Mouse (Mus musculus) heart, adult 18-20 months (tissue): ENCODE results near the gene Cxcl13. TPM values are rescaled to one million over a fixed set of nuclear protein-coding genes. Genes with fewer than 3 reads are reported as not detected.
"Not testable (repeated sequence)": the region's sequence is repeated elsewhere in the genome, so short reads cannot be mapped to it uniquely, and the experiment has no call there.

ENCODE experiments used
- DNase-seq, 2 experiments: peaks; one replicate each; pipeline ENCODE4 v3.0.0; 2021 to 2022; ENCODE audit warnings: mixed read lengths in 1 of 2
- long read RNA-seq, 2 experiments: library from polyadenylated mRNA; stranded (forward); transcript quantifications; one replicate each; pipeline ENCODE4 v2.0.0; 2021
- total RNA-seq, 2 experiments: library from RNA; stranded (reverse); gene quantifications; 2 replicates each; pipeline ENCODE4 v1.2.3; 2021

The Cxcl13 gene
- total RNA-seq: 1 to 10 TPM; 2.3 to 9.9 TPM
- long read RNA-seq, experiment 1, partial matches to known transcripts: 0 of 2 reads
- long read RNA-seq, experiment 1, other reads (novel, unspliced or antisense): 0 of 2 reads
- long read RNA-seq, experiment 2, partial matches to known transcripts: 0 of 3 reads
- long read RNA-seq, experiment 2, other reads (novel, unspliced or antisense): 0 of 3 reads

GRCm38 (mm10) chr5:95956651-95957050 is at the start of gene Cxcl13:
TSS of gene Cxcl13 (plus strand) at chr5:95956951.
- no peak for DNase-seq

GRCm38 (mm10) chr5:95911006-95911405 is 45.7 kb upstream of the Cxcl13 start:
- no peak for DNase-seq

- peak in 1 of 2 experiments; percentile 46 for DNase-seq
Observed at GRCm38 (mm10) chr5:95918491-95918890, 38.3 kb upstream of the Cxcl13 start.

- no peak for DNase-seq
Observed at GRCm38 (mm10) chr5:95924023-95924422, 32.7 kb upstream of the Cxcl13 start.

- no peak for DNase-seq
Observed at GRCm38 (mm10) chr5:95925204-95925930, 31.4 kb upstream of the Cxcl13 start.

GRCm38 (mm10) chr5:95925931-95926263 is 30.9 kb upstream of the Cxcl13 start:
- DNase-seq: no peak

GRCm38 (mm10) chr5:95935035-95935434 is 21.7 kb upstream of the Cxcl13 start:
- peak in 1 of 2 experiments; percentile 63 for DNase-seq

- DNase-seq: no peak
Observed at GRCm38 (mm10) chr5:95936068-95936467, 20.7 kb upstream of the Cxcl13 start.

GRCm38 (mm10) chr5:95937129-95937528 is 19.6 kb upstream of the Cxcl13 start:
- DNase-seq: no peak

GRCm38 (mm10) chr5:95938044-95938625 is 18.6 kb upstream of the Cxcl13 start:
- no peak for DNase-seq

- no peak for DNase-seq
Observed at GRCm38 (mm10) chr5:95940682-95941221, 16.0 kb upstream of the Cxcl13 start.

- DNase-seq: no peak
Observed at GRCm38 (mm10) chr5:95941562-95941961, 15.2 kb upstream of the Cxcl13 start.

GRCm38 (mm10) chr5:95945120-95945519 is 11.6 kb upstream of the Cxcl13 start:
- DNase-seq: no peak

GRCm38 (mm10) chr5:95946344-95946743 is 10.4 kb upstream of the Cxcl13 start:
- DNase-seq: no peak

- no peak for DNase-seq
Observed at GRCm38 (mm10) chr5:95948641-95949040, 8.1 kb upstream of the Cxcl13 start.

GRCm38 (mm10) chr5:95949946-95950701 is 6.6 kb upstream of the Cxcl13 start:
- peak; percentile 29 to 81 for DNase-seq

GRCm38 (mm10) chr5:95964940-95965339 is 8.2 kb downstream of the Cxcl13 start:
- DNase-seq: no peak

- no peak for DNase-seq
Observed at GRCm38 (mm10) chr5:95966621-95967020, 9.9 kb downstream of the Cxcl13 start.

GRCm38 (mm10) chr5:95970845-95971244 is 14.1 kb downstream of the Cxcl13 start:
- peak; percentile 25 to 72 for DNase-seq

- DNase-seq: no peak
Observed at GRCm38 (mm10) chr5:95972208-95972607, 15.5 kb downstream of the Cxcl13 start.

GRCm38 (mm10) chr5:95973806-95974205 is 17.1 kb downstream of the Cxcl13 start:
- not testable (repeated sequence) for DNase-seq

- DNase-seq: no peak
Observed at GRCm38 (mm10) chr5:95976299-95976698, 19.5 kb downstream of the Cxcl13 start.
